Mouse (Mus musculus): ENCODE measurements around the gene Chil1. TPM values are rescaled to one million over a fixed set of nuclear protein-coding genes. Genes with fewer than 3 reads are reported as not detected.

Chil1 gene
- total RNA-seq, 4 experiments from 2014 or later, result 14.8 to 44.4 (median 27.1) TPM

DNA sequence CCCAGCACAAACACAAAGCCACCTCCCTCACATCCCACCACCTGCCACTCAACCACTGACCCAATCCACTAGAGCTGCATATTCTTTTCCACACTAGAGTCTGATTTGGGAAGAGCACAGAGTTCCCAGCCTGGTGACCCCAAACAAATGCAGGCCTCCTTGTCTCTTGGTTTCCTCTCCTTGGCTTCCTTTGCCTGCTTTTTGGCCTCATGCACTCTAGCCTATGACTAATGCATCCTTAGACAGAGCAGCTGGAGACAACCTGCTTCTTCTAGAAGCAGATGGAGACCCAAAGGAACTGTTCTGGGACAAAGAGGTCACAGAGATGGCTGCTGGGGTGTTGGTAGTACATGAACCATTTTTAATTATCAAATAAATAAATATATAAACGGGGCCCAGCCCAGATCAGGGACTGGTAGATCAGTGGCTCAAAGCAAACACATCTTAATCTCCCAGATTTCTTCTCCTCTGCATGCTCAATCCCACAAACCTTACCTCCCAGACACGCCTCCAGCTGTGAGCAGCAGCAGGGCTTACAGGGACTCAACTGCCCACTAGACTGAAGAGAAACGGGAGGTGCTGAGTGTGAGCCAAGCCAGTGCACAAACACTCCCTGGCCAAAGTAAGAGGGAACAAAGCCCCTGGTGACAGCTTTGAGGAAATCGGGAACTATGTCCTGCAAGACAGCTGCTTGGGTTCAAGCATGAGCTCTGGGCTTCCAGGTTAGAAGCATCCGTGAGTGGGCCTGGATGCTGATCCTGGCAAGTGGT is 48.0 kb downstream of the Chil1 start:
- DNase-seq (ENCODE audit: low spot score in 2 of 2), result no peak

DNA sequence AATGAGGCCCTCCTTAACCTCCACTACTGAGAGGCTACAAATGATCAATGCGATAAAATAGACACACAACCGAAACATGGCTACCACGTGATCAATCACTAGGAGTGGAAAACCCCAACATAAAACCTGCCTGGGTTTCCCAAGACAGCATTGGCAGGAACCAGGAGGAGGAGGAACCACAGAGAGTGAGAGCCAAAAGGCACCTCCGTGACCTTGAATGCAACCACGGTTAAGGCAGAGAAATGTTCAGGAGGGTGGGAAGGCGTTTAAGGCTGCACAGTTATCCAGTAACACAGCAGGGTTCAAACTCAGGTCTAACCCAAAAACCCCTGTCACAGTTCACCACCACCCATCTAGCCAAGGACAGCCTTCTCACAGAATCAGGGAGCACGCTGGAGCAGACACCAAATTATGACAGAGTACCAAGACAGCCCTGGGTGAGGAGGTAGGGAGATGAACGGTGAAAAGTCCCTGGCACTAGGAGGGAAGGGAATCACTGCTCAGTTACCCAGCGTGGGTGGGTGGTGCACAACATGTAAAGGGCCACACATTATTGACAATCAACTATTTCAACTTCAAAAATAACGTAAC is 48.8 kb downstream of the Chil1 start:
- DNase-seq (ENCODE audit: low spot score in 2 of 2), result no peak

DNA sequence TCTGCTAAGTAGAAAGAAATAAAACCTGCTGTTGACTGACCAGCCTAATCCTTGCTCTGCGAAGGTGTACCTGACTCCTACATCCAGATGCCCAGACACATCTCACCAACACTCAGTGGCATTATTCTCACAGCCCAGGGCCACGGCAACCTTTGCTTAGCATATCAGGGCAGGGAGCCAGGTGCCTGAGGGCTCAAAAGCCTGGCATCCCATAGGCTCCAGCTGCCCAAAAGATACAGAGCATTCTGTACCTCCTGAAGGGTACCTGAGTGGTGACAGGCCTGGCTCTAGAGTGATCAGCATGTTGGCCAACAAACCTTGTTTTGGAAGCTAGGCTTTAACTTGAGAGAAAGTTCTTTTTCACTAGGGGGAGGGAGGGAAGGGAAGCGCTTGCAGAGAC is 49.3 kb downstream of the Chil1 start:
- DNase-seq (ENCODE audit: low spot score in 2 of 2), result no peak

DNA sequence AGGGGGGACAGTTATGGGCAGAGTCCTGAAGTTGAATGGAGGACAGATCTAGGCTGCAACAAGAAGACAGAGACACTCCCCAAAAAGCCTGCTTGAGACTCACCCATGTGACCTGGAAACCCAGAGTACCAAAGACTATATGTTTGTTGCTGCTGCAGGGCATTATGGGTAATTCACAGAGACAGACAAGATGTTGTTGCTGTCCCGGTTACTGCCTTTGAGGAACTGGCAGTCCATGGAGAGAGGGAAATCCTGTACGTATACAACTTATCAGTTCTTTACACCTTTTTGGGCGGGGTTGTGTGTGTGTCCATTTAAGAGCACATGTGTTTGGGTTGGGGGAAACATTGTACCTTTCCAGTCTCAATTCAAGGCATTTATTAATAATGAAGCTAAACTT is 49.7 kb downstream of the Chil1 start:
- no peak for DNase-seq (ENCODE audit: low spot score in 2 of 2)

DNA sequence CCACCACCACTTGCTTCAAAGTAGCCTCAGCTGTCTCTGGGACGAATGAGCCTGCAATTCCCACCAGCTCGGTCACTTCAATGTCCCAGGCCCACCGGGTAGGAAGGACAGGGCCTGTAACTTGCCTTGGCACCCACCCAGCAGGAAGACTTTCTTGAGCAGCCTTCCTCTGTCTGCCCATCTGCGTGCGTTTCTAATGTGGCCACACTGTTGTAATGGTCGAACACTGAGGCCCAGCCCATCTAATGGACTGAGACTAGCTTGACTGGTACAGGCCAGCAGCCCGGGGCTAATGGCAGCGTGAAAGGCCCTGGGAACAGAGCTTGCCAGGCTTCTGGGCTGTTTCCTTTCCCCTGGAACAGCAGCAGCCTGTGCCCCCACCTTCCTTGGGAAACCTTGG is 50.4 kb downstream of the Chil1 start:
- peak in 1 of 2 experiments; percentile 18 for DNase-seq (ENCODE audit: low spot score in 2 of 2)

DNA sequence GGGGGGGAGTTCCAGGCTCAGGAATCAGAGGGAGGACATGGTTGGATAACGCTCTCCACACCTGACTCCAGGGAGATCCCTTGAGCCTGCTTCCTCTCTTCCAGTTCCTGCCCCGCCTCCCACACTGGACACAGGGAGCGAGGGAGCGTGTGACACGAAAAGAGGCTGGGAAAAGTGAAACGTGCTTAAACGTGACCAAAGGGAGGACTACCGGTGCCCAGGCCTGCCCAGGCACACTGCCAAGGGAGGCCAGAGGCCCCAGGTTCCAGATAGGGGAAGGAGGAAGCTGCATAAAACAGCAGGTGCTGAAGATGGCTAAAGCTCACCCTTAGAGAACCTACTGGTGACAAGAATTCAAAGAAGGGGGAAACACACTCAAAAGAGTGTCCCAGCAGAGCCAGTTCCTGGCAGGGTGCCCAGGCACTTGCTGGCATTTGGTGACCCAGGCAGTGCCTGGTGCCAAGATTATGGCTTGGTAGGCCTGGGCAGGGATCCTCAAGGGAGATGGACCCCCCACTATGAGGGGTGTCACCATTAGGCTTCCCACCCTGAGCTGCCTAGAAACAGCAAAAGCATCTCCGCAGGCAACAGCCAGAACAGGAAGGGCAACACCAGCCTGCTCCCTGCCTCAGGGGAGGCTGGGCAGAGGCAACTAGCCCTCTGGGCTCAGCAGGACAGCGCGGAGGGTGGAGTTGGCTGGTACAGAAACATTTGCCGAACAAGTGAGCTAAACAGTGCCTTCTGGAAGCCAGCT is 51.0 kb downstream of the Chil1 start:
- peak; percentile 80 to 83 for DNase-seq (ENCODE audit: low spot score in 2 of 2)

DNA sequence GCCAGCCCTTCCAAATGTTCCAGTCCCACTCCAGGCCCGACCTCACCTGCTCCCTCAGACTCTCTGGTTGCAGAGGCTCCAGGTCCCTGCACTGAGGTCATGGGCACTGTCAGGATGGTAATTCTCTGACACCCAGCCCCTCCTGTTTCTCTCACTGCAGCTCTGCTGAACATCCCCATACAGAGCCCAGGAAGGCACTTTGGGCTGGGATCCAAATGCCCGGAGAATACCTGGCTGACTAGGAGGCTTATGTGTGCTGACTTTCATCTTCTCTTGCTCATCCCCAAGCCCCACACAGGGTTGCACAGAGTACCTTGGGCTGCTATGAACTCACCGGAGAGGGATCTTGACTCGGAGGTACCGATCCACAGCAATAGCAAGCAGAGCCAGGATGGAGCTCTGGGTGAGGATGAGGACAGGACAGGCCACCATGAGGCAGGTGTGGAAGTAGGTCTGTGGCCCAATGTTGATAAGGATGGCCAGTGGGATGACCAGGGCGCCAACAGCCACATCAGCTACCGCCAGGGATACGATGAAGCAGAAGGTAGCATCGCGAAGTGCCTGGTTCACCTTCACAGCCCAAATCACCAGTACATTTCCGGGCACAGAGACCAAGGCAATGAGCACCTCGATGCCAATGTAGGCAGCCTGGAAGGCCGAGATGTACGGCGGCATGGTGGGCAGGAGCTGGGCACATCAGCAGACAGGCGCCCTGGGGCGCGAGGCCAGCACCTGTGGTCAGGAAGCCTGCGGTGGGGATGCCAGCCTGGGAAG is 51.9 kb downstream of the Chil1 start:
- peak in 1 of 2 experiments; percentile 21 for DNase-seq (ENCODE audit: low spot score in 2 of 2)

DNA sequence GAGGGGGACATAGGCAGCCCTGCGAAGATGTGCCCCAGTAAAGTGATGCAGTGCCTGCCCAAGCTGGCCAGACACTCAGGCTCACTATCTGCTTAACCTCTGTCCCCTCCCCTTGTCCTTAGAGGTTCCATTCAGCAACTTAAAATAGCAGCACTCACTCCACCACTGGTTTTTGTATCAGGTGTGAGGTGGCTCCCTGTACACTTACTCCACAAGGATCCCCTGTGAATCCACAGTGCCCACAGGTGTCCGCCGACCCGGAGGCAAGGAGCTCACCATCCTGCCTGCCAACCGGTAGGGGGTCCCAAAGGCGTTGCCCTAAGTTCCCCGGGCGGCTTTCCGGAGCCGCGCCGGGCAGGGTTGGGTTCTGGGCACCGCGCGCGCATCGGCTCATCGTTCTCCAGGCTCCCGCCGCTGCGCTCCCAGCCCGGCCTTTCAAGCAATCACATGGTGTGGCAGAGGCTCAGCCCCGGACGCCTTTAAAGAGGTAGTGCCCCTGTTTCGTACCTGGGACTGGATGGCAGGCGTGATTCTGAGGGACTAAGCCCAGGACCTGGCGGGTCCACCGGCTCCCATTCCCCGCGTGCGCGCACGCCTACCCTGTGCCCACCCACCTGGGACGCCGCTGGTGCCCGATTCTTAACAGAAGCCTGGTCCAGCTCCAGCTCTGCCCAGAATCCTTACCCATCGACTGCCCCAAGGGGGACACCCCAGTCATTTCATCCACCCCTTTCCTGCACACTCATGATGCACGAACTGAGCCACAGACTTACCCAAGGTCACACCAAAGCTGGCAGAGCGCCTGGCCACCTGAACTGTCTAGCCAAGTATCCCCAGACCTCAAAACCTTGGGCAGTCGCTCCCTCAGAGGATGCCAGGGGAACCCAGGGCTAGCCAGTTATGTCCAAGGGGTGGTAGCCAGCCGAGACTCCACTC is 52.7 kb downstream of the Chil1 start:
- DNase-seq (ENCODE audit: low spot score in 2 of 2), result peak; percentile 69 to 72

DNA sequence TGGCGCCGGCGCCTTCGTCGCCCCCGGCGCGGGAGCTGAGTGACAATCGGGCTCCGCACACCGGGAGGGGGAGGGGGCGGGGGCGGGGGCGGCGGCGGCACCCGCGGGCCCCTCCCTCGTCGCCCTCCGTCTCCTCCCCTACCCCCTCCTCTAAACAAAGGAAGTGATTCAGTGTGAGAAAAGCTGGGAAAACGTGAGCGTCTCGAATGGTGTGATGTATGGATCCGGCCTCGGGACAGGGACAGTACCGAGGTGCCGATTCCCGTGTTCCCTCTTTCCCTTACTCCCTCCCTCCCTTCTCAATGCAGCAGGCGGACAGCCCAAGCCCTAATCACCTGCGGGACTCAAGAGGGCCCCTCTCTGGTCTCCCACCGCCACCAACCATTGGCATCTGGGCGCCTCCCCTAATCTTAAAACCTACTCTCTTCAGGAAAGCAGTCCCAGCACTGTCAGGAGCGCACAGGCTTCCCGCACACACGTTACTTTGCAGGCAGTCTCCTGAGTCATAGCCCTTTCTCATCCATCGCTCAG is 53.5 kb downstream of the Chil1 start, which contains the start of gene Adora1:
Gene Adora1, minus strand, starts transcription at position 41 of the 531 bp plus-strand sequence.
- DNase-seq (ENCODE audit: low spot score in 2 of 2), result peak in 1 of 2 experiments; percentile 26

DNA sequence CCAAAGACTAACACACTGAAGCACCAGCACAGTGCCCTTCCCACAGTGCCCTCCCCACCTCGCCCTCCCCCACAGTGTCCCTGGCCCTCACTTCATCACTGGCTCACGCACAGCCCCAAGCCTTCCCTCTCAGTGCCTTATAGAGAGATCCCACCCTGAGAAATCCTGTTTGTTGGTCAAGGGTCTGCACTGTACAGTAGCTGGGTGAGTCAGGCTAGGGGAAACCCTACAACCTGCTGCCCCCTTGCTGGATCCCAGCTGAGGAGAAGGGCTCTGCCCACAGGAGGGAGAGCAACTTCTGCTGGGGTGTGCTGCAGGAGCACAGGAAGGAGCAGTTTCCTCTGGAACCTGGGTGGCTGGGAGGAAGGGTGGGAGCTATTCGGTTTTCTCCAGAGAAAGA is 54.2 kb downstream of the Chil1 start:
- no peak for DNase-seq (ENCODE audit: low spot score in 2 of 2)

DNA sequence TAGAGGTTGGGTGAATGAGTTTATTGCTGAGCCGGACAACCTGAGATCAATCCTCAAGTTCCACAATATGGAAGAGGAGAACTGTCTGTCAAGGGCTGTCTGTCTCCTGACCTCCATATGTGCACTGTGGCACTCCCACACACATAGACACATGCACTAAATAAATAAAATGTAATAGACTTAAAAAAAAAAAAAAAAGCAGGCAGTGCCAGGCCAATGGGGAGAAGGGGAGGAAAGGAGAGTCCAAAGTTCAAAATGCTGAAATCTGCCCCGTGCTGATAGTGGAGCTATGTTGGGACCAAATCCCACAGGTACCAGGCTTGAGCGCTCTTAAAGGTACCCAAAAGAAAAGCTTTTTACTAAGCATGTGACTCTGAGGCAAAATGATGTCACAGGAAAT is 55.5 kb downstream of the Chil1 start:
- no peak for DNase-seq (ENCODE audit: low spot score in 2 of 2)

Other genes starting within 250 kb of the Chil1 start
- gene Fmod, start 144.9 kb upstream of the Chil1 start, total RNA-seq (2022), result 10 to 100 TPM in 3 of 4 experiments, 1 to 10 TPM in 1; 8.4 to 11.4 (median 10.1) TPM
- gene Btg2, start 103.1 kb upstream of the Chil1 start, total RNA-seq (2022), result 10 to 100 TPM; 14.4 to 18.4 (median 17.3) TPM
- gene Chit1, start 70.9 kb upstream of the Chil1 start, total RNA-seq (2022), result under 1 TPM in 1 of 4 experiments, not detected in 3; 0.32 TPM
- under 1 TPM in 1 of 4 experiments, not detected in 3; 0.28 TPM for gene Mybph, start 11.3 kb downstream of the Chil1 start, total RNA-seq (2022)
- 100 to 1,000 TPM; 190 to 216 (median 202) TPM for gene Adora1, start 53.3 kb downstream of the Chil1 start, total RNA-seq (2022)
- gene Myog, start 107.8 kb downstream of the Chil1 start, total RNA-seq (2022), result not detected
- gene Ppfia4, start 150.8 kb downstream of the Chil1 start, total RNA-seq (2022), result 10 to 100 TPM; 72.2 to 86.2 (median 77.3) TPM
- gene Tmem183a, start 179.8 kb downstream of the Chil1 start, total RNA-seq (2022), result 10 to 100 TPM; 59.9 to 70.0 (median 61.8) TPM
- not detected for gene 4933406M09Rik, start 203.8 kb downstream of the Chil1 start, total RNA-seq (2022)
- gene Cyb5r1, start 223.4 kb downstream of the Chil1 start, total RNA-seq (2022), result 10 to 100 TPM; 28.8 to 43.0 (median 35.5) TPM
- 10 to 100 TPM; 54.3 to 62.3 (median 58.9) TPM for gene Adipor1, start 233.2 kb downstream of the Chil1 start, total RNA-seq (2022)